Mouse (Mus musculus) gastrocnemius, adult 8-10 months (tissue): ENCODE measurements around the gene Olfr130. TPM values are rescaled to one million over a fixed set of nuclear protein-coding genes. Genes with fewer than 3 reads are reported as not detected.

Experiments used
- DNase-seq, 2 experiments: peaks; one replicate each; pipeline ENCODE4 v3.0.0; 2022; ENCODE audit warnings: low spot score in 2 of 2
- total RNA-seq, 4 experiments: library from RNA; stranded (reverse); gene quantifications; 2 replicates each; pipeline ENCODE4 v1.2.4; 2022

Gene Olfr130
- total RNA-seq = not detected

- no peak for DNase-seq
Measured at GRCm38 (mm10) chr17:38063621-38064020, at the start of gene Olfr130. Gene Olfr130 (plus strand): TSS chr17:38063921.

DNA sequence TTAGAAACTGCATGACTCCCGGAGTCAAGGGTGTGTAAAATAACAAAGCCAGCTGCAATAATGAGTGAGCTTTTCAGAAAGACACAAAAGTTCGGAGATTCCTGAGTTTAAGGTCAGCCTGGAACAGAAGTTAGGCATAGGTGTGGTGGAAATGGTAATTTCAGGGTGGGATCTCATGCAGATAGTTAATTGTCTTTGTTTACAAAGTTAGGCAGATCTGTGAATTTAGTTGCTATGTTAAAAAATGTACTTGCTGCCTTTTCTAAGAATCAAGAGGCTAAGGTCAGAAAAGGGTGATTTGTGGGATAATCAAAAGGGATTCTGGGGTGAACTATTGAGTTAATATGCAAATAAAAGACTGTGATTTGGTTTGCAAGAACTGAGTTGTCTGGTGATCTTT lies 47.4 kb upstream of the Olfr130 start:
- DNase-seq = no peak

- DNase-seq = no peak
Measured at GRCm38 (mm10) chr17:38026297-38026696, 37.4 kb upstream of the Olfr130 start.

GRCm38 (mm10) chr17:38059979-38060378 lies 3.7 kb upstream of the Olfr130 start, which contains the start of gene Olfr129:
Gene Olfr129 (minus strand): TSS chr17:38060079.
- no peak for DNase-seq

DNA sequence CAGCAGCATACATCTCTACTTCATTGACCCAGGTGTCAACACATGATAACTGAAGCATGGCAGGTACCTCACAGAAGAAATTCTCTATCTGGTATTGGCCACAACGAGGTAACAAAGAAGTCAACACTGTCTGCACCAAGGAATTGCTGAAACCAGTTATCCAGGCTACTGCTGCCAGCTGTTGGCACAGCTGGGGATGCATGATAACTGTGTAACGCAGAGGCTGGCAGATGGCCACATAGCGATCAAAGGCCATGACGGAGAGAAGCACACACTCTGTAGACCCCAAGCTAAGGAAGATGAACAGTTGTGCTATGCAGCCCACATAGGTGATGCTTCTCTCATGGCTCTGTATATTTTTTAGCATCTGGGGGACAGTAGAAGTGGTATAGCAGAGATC lies 18.6 kb downstream of the Olfr130 start:
- no peak for DNase-seq

DNA sequence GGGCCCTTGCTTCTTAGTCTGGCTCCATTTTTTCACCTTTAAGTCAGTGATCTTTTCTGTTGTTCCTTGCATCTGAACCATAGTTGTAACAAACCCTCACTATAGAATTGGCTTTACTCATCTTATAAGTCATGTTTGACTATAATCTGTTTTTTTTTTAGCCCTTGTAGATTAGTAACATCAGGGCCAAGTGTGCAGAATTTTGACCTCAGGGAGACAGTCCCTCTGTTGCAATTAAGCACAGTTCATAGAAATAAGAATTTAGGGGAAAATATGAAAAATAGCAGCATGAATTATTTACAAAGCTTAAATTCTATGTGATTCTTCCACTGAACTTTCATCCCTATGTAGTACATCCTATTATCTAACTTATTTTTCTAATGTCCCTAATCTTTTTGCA lies 24.9 kb downstream of the Olfr130 start, which contains the start of gene Olfr131:
TSS of gene Olfr131 (minus strand) at position 101 of the 400 bp plus-strand sequence.
- no peak for DNase-seq

Other genes with a start within 250 kb of the Olfr130 start
- not detected for gene Olfr125, start 231.0 kb upstream of the Olfr130 start, total RNA-seq
- not detected for gene Olfr126, start 216.4 kb upstream of the Olfr130 start, total RNA-seq
- gene Olfr127, start 163.5 kb upstream of the Olfr130 start, total RNA-seq = not detected
- gene Olfr128, start 143.4 kb upstream of the Olfr130 start, total RNA-seq = not detected
- not detected for gene Olfr761, start 110.8 kb upstream of the Olfr130 start, total RNA-seq
- not detected for gene Olfr129, start 3.8 kb upstream of the Olfr130 start, total RNA-seq
- gene Olfr131, start 24.8 kb downstream of the Olfr130 start, total RNA-seq = not detected
- not detected for gene Olfr132, start 70.6 kb downstream of the Olfr130 start, total RNA-seq
- gene Olfr133, start 81.4 kb downstream of the Olfr130 start, total RNA-seq = not detected
- gene Olfr134, start 107.5 kb downstream of the Olfr130 start, total RNA-seq = not detected
- gene Olfr135, start 140.4 kb downstream of the Olfr130 start, total RNA-seq = not detected
- gene Olfr138, start 197.1 kb downstream of the Olfr130 start, total RNA-seq = not detected
- gene Olfr137, start 243.6 kb downstream of the Olfr130 start, total RNA-seq = not detected